Mouse (Mus musculus) adrenal gland, adult 2 months (tissue): ENCODE measurements around the gene Cxcl16. TPM values are rescaled to one million over a fixed set of nuclear protein-coding genes. Genes with fewer than 3 reads are reported as not detected.
"Not testable (repeated sequence)": the region's sequence is repeated elsewhere in the genome, so short reads cannot be mapped to it uniquely, and the experiment has no call there.

ENCODE experiments used
- DNase-seq: peaks from one replicate; pipeline ENCODE4 v3.0.0; 2021
- polyA plus RNA-seq: library from polyadenylated mRNA; depleted of rRNA; stranded (reverse); fragments of >200 nt; gene quantifications from 2 replicates; pipeline ENCODE4 v1.2.3, GENCODE M21; 2012
- total RNA-seq, 2 experiments: library from RNA; stranded (reverse); gene quantifications; 2 replicates each; pipeline ENCODE4 v1.2.3; 2021

Cxcl16 gene
- total and polyA plus RNA-seq, 3 experiments = 9.4 to 16.2 (median 14.0) TPM

DNA sequence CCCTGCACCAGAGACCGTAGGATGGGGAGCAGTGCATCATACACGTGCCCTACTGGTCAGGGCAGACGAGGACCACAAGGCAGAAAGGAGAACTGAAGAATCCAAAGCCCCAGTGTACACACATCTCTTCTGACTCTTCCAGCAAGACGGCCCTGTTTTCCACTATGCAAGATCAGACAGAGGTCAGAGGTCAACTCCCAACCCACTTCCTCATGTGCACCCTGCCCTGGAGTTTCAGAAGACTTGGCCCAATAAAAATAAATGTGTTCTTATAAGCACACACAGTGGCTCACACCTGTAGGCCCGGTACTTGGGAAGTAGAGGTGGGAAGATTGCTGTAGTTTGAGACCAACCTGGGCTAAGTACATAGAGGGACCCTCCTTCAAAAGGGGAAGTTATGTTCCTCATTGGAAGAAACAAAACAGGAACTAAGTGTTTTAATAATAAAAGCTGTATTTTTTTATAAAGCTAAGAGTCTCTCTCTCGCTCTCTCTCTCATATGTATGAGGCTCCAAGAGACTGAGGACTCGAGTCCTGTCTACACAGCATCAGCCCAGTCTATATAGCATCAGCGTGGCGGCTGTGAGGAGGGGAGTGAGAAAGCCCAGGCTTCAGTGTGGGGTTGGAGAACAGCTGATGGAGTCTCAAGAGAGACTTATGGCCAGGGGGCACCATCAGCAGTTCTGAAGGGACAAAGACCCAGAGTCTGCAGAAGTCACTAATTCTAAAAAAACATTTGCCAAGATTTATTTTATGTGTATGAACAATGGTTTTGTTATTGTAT is 6.3 kb downstream of the Cxcl16 start:
- DNase-seq = no peak

DNA sequence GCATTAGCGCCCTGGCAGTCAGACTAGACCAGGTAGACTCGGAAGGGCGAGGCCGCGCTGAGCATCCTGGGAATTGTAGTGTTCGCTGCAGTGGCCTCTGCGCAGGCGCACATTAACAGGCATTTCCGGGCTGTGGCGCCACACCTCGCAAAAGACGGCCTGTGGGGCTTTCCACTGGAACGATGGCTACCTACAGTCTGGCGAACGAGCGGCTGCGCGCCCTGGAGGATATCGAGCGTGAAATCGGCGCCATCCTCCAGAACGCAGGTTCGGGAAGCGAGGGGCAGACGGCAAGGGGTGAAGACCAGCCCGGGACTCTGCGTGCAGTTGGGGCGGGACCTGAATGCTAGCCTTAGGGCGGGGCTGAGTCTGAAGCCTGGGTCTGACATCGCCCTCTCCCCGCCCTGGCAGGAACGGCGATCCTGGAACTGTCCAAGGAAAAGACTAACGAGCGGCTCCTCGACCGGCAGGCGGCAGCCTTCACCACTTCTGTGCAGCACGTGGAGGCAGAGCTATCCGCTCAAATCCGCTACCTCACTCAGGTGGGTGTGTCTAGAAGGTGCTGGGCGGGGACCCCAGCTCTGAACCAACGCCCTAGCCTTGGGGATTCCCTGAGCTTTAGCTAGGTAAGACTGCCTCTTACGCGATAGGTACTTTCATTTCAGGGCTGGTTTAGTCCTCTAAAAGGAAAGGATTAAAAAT is 7.8 kb downstream of the Cxcl16 start, which contains the start of gene Med11:
Gene Med11 (plus strand): TSS at position 123 of the 702 bp plus-strand sequence.
- DNase-seq = peak; percentile 98

DNA sequence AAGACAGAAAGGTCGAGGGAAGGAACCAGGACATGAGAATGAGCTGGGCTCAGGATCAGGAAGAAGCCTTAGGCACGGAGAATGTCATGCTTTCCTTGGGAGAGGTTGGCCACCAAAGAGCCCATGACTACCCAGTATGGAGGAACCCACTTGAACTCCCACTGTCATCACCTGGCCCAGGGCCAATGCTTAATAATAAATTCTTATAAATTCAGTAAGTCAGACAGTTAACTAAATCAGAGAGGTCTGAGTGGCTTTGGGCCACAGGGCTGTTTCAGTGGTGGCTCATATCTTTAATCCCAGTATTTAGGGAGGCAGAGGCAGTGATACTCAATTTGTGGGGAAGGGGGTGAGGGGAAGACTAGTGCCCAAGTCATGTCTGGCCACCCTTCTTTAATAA is 8.9 kb downstream of the Cxcl16 start:
- DNase-seq = no peak

DNA sequence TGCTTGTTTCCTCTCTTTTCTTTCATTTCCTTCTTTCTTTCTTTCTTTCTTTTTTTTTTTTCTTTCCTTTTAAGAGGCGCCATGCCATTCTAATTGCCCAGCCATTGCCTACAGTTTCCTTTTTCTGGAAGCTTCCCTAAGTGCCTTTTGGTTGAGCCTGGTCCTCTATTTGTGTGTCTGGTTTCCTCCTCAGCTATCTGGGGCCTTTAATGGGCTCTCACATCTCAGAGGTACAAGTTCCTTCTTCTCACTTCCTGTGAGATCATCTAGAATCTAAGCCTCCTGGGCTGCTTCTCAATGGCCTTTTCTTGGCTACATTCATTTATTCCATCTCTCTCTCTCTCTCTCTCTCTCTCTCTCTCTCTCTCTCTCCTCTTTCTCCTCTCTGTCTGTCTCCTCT is 12.4 kb downstream of the Cxcl16 start:
- DNase-seq = no peak

DNA sequence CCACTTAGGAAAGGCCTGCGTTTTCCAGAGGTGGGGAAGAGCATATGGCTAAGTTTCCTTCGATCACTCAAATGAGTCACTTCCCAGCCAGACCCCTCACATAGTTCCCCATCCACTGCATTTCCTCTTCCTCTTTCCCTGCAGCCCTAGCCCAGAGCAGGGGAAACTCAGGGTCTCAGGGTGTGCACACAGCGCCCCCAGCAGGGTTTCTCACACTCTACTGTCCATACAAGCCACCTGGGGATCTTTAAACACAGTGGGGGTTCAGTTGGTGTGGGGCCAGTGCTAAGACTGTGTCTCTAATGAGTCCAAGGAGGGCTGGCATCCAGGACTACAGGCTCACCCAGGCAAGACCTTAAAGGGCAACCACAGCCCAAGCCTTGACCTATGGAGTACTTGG is 13.0 kb downstream of the Cxcl16 start:
- no peak for DNase-seq

DNA sequence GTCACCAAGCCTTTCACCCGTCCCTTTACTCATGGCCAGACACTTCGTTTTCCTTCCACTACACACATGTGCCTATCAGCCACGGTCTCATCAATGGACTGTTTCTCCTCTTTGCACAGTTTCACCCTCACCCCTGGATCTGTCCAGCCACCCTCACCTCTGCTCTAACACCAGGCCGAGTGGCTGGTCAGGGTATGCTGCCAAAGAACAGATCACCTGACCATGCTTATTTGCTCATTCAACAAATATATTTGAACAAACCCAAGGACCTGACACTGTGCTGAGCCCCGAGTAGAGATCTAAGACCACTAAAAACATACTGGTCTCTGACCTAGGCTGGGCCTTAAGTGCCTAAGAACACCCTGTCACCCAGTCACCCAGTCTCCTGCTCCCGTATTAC is 15.1 kb downstream of the Cxcl16 start:
- no peak for DNase-seq

DNA sequence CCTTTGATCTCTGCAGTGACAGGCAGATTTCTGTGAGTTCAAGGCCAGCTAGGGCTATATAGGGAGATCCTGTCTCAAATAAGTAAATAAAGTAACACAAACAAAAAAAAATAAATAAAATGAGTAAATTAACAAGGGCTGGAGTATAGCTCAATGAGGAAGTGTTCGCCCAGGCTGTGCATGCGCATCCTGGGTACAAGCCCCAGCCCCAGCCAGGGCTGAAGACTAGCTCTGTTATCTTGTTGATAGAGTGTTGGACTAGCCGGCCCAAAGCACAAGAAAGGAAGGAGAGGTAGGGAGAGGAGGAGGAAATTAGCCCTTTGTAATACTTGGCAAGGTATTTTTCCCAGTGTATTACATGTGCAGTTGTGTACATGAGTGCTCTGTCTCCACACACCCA is 15.8 kb downstream of the Cxcl16 start:
- DNase-seq = no peak

DNA sequence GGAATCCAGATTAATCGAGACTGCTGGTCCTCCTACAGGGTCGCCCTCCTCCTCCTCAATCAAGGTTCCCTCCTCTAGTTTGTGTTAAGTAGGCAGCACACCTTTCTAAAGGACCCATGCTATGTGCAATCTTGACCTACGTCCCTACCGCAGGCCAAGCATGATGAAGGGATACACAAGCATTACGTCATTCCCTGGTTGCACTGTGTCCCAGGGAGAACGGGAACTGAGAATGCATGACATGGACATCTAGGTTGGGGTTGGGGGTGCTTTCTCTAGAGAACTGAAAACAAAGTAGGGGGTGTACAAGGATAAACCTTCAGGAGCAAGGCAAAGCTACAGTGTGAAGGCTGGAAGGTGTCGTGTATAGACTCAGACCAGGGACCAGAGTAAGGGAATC is 17.9 kb downstream of the Cxcl16 start:
- DNase-seq = no peak

DNA sequence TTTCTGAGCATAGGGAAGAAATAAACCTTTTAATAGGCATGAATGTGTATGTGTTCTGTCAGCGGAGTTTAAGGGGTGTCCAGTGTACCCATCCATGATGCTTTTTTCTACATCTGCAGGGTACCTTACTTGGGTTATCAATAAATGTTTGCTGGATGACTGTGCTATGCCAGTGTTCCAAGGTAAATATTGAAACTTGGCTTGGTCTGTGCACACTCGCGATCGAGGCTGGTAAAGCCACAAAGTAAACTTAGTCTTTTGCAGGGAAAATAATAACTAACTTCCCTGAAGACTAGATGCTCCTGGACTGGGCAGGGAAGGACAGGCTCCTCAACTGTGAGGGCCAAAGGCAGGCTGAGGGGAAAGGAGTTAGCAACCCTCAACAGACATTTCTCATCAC is 19.1 kb downstream of the Cxcl16 start:
- no peak for DNase-seq

DNA sequence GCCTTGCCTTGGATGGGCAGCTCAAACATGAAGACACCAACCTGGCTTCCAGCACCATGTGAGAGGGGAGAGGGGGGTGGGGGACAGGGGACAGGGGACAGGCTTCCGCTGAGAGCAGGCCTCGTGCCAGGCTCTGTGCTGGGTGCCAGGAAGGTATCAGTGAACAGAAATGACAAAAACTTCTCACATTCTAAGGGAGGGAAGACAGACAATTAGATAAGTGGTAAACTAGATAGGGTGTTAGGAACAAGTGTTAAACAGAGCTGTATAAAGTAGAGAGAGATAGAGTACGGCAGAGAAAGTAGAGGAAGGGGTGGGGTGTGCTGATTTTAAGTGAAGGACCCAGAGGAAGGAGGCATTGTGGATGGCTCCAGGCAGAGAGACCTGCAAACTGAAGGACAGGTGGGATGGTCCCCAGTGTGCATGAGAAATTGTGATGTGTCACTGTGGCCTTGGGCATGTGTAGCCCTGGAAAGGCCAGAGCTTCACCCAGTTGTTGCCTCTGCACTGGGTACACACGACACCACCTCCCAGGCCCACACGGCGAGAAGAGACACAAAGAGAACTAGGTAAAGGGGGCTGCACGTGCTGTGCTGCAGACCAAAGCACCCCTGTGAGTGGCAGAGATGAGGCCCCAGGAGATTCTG is 20.9 kb downstream of the Cxcl16 start:
- DNase-seq = peak; percentile 60

DNA sequence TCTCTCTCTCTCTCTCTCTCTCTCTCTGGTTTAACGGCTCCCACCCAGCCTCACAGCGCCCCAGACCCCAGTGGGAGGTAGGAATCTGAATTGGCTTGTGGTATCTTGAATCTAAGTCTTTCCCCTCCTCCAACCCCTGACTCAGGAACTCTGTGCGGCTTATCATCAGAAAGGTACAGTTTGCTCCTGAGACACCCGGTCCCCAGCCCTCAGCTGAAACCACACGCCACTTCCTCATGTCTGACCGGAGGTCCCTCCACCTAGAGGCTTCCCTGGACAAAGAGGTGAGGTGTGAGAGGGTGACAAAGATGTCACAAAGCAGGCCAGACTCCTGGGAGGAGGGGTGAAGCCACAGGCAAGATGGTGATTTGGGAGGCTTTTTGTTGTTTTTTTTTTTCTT is 22.4 kb downstream of the Cxcl16 start:
- DNase-seq = no peak

DNA sequence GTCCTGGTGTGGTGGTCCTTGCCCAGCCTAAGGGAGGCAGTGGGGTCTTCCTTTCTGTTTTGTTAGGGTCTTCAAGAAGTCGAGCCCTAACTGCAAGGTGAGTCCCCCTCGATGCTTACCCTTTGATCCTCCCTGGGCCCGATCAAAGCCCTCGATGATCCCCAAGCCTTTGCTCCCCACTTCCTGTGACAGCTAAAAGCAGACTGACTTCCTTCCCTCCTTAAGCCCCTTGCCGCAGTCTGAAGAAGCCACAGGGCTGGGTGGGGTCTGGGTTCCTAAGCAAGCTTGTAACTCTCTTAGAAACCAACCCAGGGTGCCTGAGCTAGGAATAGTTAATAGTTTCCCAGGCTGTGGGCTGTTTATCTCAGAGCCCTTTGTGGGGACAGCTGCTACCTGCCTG is 24.3 kb downstream of the Cxcl16 start:
- no peak for DNase-seq

DNA sequence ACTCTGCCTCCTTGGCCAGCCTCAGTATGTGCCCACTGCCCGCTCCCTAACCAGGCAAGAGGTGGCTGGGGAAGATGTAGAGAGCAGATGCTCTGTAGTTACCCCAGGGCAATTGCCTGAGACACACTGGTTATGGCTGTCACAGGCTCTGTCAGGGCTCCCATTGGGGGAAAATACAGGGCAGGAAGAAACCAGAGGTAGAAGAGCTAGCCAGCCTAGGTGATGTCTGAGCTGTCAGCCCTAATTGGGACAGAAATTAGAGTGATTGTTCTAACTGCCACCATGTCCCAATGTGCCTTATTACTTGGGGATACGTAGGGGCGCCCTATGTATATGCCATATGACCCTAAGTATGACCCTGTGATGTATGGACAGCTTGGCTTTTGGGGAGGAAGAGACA is 25.8 kb downstream of the Cxcl16 start:
- no peak for DNase-seq

DNA sequence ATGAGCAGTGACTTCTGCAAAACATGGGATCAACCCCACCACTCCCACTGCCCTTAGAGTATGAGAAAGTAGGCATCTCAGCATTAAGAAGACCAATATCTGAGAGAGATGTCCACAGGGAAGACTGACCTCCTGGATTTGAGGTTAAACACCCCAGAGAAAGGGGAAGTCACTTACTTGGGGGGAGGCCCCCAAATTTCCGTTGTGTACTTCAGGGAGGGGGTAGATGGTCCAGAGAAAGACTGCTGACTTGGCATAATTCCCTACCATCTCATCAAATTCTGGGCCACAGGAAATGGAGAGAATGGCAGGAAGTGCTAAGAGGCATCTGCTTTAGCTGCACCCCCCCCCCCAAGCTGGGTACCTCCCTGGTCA is 26.2 kb downstream of the Cxcl16 start:
- no peak for DNase-seq

DNA sequence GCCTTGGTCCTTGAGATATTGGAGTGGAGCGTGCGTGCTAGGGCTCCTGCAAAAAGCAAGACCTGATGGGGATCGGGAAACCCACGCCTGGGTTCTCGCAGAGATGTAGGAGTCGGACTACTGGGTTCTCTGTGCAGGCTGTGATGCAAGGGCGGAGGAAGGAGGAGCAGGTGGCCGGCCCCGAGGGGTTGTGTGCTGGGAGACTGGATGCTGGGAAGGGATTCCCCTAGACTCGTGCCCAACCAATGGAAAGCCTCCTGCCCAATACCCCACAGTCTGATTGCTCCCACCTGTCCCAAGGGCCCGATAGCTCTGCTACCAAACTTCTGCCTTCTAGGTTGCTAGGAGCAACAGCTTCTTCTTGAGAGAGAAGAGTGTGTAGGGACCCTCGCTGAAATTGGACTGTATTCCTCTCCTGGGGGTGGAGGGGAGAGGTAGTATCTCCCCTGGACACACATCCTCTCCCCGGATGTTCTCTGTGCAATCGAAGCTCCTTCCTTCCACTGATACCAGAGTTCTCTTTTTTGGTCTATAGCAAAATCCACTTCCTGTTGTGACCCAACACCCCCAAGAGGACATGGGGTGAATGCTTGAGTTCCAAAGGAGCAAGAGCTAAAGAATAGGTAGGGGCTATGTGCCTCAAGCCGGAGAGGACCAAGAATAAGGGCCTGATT is 26.8 kb downstream of the Cxcl16 start:
- no peak for DNase-seq

DNA sequence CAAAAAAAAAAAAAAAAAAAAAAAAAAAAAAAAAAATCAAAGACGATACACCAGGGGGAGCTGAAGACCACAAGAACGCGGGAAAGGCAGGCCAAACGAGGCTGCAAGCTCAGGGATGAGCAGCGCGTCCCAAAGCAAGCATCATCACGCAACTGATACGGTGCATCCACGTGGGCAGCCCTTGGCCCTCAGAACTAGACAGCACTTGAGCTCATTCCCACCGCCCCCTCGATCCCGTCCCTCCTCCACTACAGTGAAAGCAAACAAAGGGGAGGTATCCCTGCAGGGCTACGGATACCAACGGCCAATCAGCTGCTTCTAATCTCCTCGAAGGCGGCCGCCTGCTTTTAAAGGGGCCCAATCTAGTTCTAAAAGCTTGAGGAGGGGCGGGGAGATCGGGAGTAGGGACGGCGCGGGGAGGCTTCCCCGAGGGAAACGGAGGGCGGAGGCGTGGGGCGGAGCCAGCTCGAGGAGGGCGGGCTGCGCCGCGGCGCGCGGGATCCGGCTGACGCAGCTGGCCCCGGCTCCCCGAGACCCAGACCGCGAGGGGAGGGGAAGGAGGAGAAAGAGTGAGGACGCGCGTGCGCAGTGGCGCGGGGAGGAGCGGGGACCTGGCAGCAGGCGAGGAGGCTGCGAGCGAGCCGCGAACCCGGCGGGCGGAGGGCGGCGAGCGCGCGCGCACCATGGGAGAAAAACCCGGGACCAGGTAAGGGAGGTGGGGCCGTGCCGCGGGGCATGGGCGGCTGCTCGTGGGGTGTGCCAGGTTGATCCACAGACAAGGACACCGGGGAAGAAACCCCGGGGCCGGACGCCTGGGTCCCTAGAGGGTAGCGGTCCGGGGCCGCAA is 27.5 kb downstream of the Cxcl16 start, which contains the start of gene Arrb2:
Gene Arrb2 (plus strand): TSS at position 588 of the 847 bp plus-strand sequence.
- DNase-seq = peak; percentile 100

DNA sequence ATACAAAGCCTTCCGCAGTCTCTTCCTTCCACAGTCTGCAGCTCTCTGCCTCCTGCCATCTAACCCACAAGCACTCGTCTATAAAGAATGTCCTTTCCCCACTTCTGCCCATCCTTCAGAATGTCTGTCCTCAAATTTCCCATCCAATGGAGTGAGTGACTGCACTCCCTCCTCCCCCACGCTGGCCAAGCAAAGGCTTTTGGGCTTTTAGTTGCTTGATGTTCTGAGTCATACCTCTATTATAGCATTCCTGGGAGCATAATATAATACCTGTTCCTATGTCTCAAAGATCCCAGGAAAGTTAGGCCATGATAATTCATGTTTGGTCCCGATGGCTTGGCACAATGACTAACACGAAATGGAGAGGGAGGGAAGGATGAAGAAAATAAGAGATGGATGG is 28.2 kb downstream of the Cxcl16 start:
- DNase-seq = no peak

DNA sequence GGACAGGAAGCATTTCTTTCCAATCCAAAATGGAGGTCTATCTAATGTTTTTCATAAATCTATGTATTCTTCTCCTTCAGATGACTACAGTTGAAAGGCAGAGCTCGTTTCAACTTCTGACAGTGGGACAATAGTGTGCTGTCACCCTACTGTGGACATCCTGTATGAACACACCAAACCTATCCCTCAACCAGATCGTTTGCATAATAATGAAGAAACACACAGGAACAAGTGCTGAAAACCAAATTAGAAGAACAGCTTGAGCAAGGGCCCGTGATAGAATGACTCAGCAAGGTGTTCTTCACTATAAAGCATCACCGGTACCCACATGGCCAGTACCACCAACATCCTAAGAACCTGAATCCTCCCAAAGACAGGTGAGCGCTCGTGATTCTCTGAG is 33.2 kb downstream of the Cxcl16 start:
- not testable (repeated sequence) for DNase-seq

DNA sequence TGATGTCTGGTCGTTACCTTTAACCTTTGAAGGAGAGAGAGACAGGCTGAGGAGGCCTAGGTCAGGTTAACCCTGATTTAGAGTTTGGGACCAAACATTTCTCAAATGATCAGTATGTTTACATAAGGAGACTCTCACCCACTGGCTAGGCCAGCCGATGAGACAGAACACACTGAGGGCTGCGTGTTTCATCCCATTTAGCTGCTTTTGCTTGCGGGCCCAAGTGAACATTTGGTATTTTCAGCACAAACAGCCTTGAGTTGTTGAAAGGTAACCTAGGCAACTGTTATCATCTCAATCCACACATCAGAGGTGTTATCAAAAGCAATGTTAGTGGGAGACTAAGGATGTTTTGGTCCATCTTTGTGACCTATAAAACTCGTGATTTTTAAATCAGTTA is 40.3 kb downstream of the Cxcl16 start:
- DNase-seq = no peak

DNA sequence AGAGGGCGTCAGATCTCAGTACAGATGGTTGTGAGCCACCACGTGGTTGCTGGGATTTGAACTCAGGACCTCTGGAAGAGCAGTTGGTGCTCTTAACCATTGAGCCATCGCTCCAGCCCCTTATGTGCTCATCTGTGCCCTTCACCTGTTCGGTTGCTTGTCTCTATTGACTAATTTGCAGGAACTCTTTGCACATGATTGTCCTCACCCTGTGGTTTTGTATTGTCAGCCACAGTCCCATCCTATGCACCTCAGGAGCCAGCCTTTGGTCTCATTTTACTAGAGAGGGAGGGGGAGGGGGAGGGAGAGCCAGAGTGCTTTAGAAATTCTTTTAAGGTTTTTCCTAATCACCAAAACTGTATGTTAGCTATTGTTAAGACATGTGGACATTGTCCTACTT is 41.6 kb downstream of the Cxcl16 start:
- no peak for DNase-seq

DNA sequence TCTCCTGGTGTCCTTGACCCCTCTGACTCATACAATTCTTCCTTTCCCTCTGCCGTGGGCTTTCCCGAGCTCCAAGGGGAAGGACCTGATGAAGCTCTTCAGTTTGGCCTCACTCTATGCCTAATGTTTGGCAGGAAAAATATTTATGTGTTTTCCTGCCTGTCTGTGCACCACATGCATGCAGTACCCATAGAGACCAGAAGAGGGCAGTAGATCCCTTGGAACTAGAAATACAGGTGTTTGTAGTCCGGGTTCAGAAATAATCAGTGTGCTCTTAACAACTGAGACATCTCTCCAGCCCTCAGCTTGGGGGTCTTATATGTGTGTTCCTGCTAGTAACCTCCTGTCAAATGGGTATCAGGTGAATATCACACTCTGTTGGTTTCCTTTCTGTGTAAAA is 45.8 kb downstream of the Cxcl16 start:
- peak; percentile 69 for DNase-seq

DNA sequence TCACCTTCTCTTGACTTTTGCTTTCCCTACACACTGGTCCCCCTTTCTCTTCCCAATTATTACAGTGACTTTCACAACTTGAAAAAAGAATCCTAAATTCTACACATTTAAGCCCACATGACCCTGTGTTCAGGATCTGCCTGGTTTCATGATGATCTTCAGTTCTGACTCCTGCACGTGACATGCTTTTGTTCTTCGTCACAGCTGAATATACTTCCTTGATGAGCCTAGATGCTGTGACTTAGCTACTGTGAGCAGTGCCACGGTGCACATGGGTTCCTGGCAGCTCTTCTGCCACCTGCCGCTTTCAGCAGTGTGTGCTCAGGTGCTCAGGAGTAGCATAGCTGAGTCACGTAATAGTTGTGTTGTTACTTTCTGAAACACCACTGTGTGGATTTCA is 47.2 kb downstream of the Cxcl16 start:
- no peak for DNase-seq
